Mouse (Mus musculus) spleen, postnatal 36 days (tissue): ENCODE results near the gene Rpl38.

Source experiments
- DNase-seq, 2 experiments: peaks; one replicate each; pipeline ENCODE4 v3.0.0; 2022; ENCODE audit warnings: low spot score in 2 of 2, mixed read lengths in 1 of 2

Gene Rpl38

DNA sequence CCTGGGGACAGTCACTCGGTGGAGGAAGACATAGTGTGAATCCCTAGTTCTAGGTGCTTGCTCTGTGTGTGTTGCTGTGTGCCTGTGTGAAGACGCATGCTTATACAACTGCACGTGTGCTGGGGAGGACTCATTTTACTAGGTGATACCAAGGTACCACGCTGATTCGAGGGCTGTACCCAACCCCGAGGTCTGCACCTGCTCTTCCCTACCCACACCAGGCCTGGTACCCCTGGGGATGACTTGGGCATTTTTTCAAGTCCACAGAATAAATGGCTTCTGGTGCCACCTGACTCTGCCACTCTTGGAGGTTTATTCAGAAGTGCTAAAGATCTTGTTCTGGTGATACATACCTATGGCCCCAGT, 34.7 kb downstream of the Rpl38 start:
- DNase-seq, result no peak

DNA sequence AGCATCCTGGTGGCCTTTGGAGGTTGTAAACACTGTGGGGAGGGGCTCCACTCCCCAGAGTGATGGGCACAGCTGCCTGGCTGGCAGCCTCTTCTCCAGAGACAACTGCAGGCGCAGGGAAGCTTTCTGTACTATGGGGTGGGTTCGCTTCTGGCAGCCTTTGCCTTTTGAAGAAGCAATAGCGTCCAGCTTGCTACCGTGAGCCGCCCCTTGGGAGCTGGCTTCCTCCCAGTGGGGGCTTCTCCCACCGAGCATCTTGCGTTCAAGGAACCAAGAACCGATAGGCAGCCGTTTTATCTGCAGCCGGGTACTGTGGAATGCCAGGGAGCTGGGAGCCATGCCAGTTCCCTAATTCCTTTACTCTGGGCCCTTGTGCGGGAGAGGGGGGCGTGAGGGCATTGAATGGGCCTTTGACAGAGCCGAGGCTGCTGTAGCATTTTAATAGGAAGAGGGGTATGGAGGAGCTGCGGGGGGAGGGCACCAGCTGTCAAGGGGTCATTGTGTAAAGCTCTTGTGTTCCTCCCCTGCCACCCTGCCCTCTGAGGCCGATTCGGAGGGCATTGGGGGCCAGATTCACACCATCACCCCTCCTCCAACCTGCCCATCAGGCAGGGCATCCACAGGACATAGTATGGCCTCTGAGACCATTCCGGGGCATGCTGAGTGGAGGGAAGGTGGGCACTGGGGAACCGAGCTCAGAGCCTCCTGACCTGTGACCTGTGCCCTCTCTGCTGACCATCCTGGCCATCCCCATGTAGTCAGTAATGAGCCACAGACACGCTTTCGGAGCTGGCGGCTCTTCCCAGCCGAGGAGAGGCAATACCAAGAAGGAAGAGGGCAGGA, 36.0 kb downstream of the Rpl38 start:
- no peak for DNase-seq

DNA sequence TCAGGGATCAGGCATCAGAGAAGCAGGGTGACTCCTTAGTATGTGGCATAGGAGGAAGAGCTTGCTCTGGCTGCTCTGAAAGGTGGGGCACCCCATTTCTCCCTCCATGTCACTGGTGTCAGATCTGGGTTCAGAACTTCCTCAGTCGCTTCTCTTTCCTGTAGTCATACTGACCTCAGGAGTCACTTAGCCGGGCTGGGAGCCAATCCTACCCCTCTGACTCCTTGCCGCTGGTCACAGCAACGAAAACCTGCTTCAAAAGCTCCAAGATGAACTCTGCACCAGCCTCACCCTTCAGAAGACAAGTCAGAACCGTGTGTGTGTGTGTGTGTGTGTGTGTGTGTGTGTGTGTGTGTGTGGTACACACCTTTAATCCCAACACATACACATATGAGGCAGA, 38.0 kb downstream of the Rpl38 start:
- no peak for DNase-seq

DNA sequence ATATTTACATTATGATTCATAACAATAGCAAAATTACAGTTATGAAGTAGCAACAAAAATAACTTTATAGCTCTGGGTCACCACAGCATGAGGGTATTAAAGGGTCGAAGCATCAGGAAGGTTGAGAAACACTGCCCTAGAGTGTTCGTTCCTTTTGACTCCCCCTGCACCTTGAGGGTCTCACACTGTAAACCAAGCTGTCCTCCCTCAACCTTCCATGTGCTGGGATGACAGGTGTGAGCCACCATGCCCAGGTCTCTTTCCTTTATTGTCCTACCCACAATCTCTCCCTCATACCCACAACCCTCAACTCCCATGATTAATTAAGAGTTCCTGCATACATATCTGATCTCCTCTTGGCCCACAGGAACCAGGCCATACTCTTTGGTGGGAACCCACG, 43.1 kb downstream of the Rpl38 start:
- no peak for DNase-seq

DNA sequence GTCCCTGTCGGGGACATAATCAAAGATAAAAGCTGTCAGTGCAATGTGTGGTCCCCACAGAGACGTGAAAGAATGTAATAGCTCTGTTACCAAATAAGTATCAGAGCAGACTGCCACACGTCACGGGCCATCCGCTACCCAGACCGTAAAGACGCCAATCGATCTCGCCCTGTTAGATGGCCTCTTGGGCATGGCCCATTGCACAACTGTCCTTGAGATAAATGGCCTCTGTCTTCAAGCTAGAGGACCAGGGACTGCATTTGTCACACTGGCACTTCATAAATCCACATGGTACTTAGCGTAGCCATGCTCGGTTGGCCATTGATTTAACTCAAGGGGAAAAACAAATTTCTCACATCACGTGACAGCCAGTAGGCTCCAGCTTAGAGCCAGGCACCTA, 43.5 kb downstream of the Rpl38 start:
- no peak for DNase-seq

DNA sequence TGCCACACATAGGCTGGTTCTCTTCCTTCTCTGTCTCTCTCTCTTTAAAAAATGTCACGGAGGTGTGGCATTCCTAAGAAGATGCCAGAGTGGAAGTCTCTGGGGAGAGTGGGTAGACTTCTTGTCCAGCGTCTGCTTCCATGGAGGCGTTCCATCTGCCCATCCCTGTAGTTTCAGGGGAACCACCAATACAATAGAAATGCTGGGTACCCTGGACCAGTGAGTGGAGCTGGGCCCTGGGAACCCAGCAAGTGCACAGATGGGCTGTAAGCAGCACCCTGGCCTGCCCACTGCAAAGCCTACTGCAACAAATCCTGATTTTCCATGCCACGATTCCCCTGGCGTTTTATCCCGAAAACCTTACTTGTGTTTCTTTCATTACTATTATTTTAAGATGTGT, 46.2 kb downstream of the Rpl38 start:
- no peak for DNase-seq

DNA sequence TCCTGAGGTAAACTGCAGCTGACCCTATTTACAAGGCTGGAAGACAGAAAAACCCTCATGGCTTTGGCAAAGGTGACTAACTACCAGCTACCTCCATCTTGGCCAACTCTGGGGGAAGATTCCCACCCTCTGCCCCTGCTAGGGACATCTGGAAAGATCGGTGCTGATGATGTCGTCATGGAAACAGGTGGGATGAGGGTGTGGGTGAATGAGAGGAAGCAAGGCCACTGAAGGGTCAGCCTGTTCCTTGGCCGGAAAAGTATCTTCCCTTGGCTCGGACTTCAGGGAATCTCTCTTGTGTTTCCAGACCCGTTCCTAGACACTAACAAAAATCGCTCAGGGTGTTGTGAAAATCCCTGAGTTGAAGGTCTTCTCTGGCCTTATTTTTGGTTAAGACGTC, 47.2 kb downstream of the Rpl38 start:
- DNase-seq, result no peak

DNA sequence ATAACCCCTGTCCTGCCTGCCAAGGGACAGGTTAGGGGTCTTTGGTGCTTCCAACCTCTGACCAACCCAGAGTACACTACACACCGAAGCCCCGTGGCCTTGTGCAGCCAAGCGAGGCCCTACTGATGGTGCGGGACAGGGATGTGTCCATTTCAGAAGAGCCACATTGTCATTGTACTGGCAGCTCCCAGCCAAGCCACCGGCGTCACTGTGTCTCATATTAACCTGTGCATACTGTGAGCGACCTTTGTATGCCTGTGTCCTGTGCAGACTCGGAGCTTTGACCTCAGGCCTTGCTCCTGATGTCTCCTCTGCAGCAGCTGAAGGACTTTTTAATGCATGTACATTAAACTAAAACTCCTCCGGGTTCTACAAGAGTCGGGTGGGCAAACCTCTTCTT, 52.2 kb downstream of the Rpl38 start:
- no peak for DNase-seq
